In genomic region chr5:138756311-138757085, GRCm38 (mm10) we compare ENCODE assay signal across 7 mouse cellular contexts. TPM values are rescaled to one million over a fixed set of nuclear protein-coding genes. Genes with fewer than 3 reads are reported as not detected.
DNase-seq lines count a peak whose midpoint lies in the region; ATAC-seq and TF ChIP-seq lines count a peak whose summit lies in the region.

No protein-coding gene starts in this region.

- DNase-seq in adrenal gland, postnatal 25 days: peak; percentile 37
- DNase-seq in heart, adult 11 months: peak; percentile 97
- DNase-seq in left cerebral cortex, postnatal 4 days: peak; percentile 73
- DNase-seq in midbrain, embryonic 14.5 days: peak; percentile 69
- DNase-seq in testis, postnatal 10 days (ENCODE audit: low spot score): peak; percentile 61

- H3K9ac ChIP-seq in intestine, postnatal 0 days (ENCODE audit: low read depth, low read length): no peak overlapping the region
- peak overlapping the region; percentile 93 for H3K9ac ChIP-seq in midbrain, embryonic 14.5 days (replicated peaks; ENCODE audit: low read length)

- 0 out of 2 replicates have a peak, but pooled peaks cover 1% of the 10 kb centered on the region for H3K4me1 ChIP-seq in cortical plate, adult 2 months (ENCODE audit: control insufficient read depth, insufficient read depth, low read length)
- H3K4me1 ChIP-seq in intestine, postnatal 0 days (replicated peaks; ENCODE audit: control insufficient read depth, insufficient read depth, low read length): peaks cover 11% of the 10 kb centered on the region; the same call in 1 of the 2 replicates
- H3K4me1 ChIP-seq in midbrain, embryonic 14.5 days (ENCODE audit: control insufficient read depth, insufficient read depth, low read length): peaks cover 45% of the 10 kb centered on the region

- no peak for TF ChIP-seq CTCF in cortical plate, adult 2 months (IDR thresholded peaks at IDR 0.05; ENCODE audit: extremely low read depth, insufficient read depth, low read length)
- TF ChIP-seq CTCF in intestine, postnatal 0 days (IDR thresholded peaks at IDR 0.05; ENCODE audit: low read depth): no peak

- 16% methylated on average over 15 of the region's 15 CpGs for WGBS in intestine, postnatal 0 days
- WGBS in midbrain, embryonic 14.5 days: 17% methylated on average over 15 of the region's 15 CpGs

- ATAC-seq in intestine, postnatal 0 days: no peak
- ATAC-seq in midbrain, embryonic 14.5 days (ENCODE audit: low FRiP score, low TSS enrichment): peak; percentile 14; the same call in 1 of the 2 replicates

- intact Hi-C loops in left cerebral cortex, postnatal 4 days (cut with DNase I): no loop called here

- H3K36me3 ChIP-seq in intestine, postnatal 0 days (ENCODE audit: control insufficient read depth, insufficient read depth): no peaks in the 10 kb centered on the region
- peaks cover 34% of the 10 kb centered on the region for H3K36me3 ChIP-seq in midbrain, embryonic 14.5 days (ENCODE audit: control insufficient read depth, insufficient read depth, low read length)

- no peak for TF ChIP-seq POLR2A in cortical plate, adult 2 months (IDR thresholded peaks at IDR 0.05; ENCODE audit: extremely low read depth, insufficient read depth, low read length)

- peaks cover 44% of the 10 kb centered on the region for H3K27me3 ChIP-seq in intestine, postnatal 0 days (replicated peaks; ENCODE audit: control insufficient read depth, insufficient read depth, low read length)
- H3K27me3 ChIP-seq in midbrain, embryonic 14.5 days (ENCODE audit: control insufficient read depth, insufficient read depth, low read length): no peaks in the 10 kb centered on the region

- peak overlapping the region; percentile 94 for H3K4me2 ChIP-seq in intestine, postnatal 0 days (replicated peaks; ENCODE audit: low read depth)
- H3K4me2 ChIP-seq in midbrain, embryonic 14.5 days (ENCODE audit: low read length): peak overlapping the region; percentile 83

- no peak overlapping the region for H3K27ac ChIP-seq in cortical plate, adult 2 months (ENCODE audit: insufficient read depth, low read length)
- no peak overlapping the region for H3K27ac ChIP-seq in intestine, postnatal 0 days (ENCODE audit: low read depth, low read length)
- H3K27ac ChIP-seq in midbrain, embryonic 14.5 days (replicated peaks; ENCODE audit: low read depth, low read length): peak overlapping the region; percentile 96

- H3K4me3 ChIP-seq in cortical plate, adult 2 months (ENCODE audit: insufficient read depth, low read length): peak overlapping the region; percentile 82
- H3K4me3 ChIP-seq in intestine, postnatal 0 days (ENCODE audit: low read depth, low read length): peak overlapping the region; percentile 53
- peak overlapping the region; percentile 77 for H3K4me3 ChIP-seq in midbrain, embryonic 14.5 days (replicated peaks; ENCODE audit: low read depth, low read length)

- H3K9me3 ChIP-seq in intestine, postnatal 0 days (ENCODE audit: control insufficient read depth): no peaks in the 10 kb centered on the region
- no peaks in the 10 kb centered on the region for H3K9me3 ChIP-seq in midbrain, embryonic 14.5 days (ENCODE audit: control insufficient read depth, low read length)

RNA-seq across cellular contexts. Expression of gene Fam20c, which starts 2.2 kb away (rescaled TPM):
- 13.2 and 13.8 TPM in 2 replicates for total RNA-seq in adrenal gland, postnatal 25 days (2021)
- polyA plus RNA-seq in cortical plate, adult 2 months (2012; rRNA removed): 26.0 and 28.5 TPM in 2 replicates
- polyA plus RNA-seq in intestine, postnatal 0 days (2015; fragmentation: Nextera tagmentation; extraction: Ambion mirVana): 2.5 and 3.3 TPM in 2 replicates
- total RNA-seq in left cerebral cortex, postnatal 4 days (2021): 10 to 100 TPM; 79.5 to 92.0 TPM
- polyA plus RNA-seq in midbrain, embryonic 14.5 days (2014; fragmentation: Nextera tagmentation; extraction: Ambion mirVana): 51.2 and 56.1 TPM in 2 replicates

Comparison
In these comparisons a context has a peak if more than half of its experiments do, and no peak if none do; other contexts are left out.
1. DNase-seq: peak in every context shown above with its lines; median percentile 97 in heart, adult 11 months; 73 in left cerebral cortex, postnatal 4 days; 69 in midbrain, embryonic 14.5 days; 61 in testis, postnatal 10 days; 37 in adrenal gland, postnatal 25 days.